Mouse (Mus musculus) adrenal gland, postnatal 10 days (tissue): ENCODE results near the gene Msh5. TPM values are rescaled to one million over a fixed set of nuclear protein-coding genes. Genes with fewer than 3 reads are reported as not detected.
A peak's percentile ranks its signal among the peaks of the same experiment; 100 is the strongest.
"Not testable (repeated sequence)": the region's sequence is repeated elsewhere in the genome, so short reads cannot be mapped to it uniquely, and the experiment has no call there.

Source experiments
- DNase-seq: peaks from one replicate; pipeline ENCODE4 v3.0.0; 2021; ENCODE audit warnings: mixed read lengths
- total RNA-seq, 2 experiments: library from RNA; stranded (reverse); gene quantifications; 2 replicates each; pipeline ENCODE4 v1.2.3; 2021

The Msh5 gene
- total RNA-seq, 2 experiments from 2014 or later: 2.3 to 5.0 TPM

DNA sequence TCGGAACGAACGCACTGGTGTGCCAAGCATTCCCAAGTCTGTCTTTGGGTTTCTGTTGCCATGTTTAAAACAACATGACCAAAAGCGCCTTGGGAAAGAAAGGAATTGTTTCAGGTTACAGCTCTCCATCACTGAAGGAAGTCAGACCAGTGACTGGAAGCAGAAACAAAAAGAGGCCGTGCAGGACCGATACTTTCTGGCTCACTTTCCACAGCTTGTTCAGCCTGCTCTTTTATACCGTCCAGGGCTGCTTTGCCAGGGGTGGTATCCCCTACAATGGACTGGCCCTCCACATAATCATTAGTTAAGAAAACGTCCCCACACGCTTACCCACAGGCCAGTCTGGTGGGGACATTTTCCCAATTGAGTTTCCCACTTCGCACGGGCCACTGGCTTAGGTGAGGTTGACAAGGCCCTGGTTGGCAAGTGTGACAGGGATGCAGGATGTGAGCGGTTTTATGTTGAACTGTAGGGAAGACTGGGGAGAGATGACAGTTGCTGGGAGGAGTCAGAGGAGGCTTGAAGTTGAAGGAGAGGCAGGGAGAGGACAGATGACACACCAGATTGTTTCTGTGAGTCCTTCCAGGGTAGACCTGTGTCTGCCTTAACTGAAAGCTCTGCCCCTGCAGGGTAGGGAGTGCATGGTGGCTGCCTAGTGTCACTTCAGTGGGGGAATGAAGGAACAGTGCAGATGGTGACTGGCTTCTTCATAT is 44.2 kb downstream of the Msh5 start:
- DNase-seq: no peak

DNA sequence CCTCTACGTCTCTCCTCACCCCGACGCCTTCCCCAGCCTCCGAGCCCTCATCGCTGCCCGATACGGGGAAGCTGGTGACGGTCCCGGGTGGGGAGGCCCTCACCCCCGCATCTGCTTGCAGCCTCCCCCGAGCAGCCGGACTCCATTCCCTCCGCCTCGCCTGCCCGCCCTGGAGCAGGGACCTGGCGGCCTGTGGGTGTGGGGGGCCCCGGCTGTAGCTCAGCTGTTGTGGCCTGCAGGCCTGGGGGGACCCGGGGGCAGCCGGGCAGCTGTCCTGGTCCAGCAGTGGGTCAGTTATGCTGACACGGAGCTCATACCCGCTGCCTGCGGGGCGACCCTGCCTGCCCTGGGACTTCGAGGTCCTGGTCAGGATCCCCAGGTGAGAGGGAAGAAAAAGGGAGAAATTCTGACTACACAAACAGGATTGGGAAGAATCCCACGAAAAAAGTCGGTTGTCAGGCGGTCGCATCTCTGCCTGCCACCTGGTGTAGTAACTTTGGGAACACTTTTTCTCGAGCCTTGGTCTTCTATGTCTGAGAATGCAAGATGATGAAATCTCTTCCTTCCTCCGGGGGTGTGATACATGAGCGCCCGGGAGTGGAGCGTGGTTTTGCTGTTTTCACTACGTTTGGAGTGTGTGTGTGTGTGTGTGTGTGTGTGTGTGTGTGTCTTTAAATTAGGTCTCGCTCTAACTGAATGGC is 44.9 kb downstream of the Msh5 start:
- no peak for DNase-seq

DNA sequence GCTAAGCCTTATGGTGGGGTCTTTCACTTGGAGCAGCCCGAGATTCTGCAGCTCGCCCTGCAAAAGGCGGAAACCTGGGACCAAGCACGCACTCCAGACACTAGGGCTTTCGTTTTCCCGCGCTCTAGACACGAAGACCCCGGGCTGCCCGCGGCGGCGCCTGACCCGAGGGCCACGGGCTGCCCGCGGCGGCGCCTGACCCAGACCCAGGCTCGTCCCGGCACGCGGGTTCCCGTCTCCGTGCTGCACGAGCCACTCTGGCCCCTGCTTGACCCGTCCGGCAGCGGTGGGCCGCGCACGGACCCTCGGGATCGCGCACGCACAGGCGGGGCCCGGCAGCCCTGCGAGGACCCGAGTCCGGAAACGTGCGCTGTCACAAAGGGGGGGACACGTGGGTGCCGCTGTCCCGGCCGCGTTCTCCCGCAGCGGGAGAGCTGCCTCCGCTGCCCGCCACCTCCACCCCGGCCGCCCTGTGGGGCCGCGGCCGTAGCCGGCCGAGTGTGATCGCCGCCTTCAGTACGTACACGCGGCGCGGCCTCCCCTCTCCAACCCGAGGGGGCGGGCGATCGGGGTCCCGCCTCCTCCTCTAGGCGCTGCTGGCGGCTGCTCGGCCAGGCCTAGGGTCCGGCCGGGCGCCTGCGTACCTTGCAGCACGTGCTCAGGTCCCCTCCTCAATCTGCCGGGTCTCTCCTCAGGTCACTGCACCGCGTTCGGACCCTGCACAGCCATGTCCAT is 45.7 kb downstream of the Msh5 start, which contains the start of gene Vars:
Gene Vars (plus strand): TSS at position 271 of the 735 bp plus-strand sequence.
- DNase-seq: peak; percentile 94

DNA sequence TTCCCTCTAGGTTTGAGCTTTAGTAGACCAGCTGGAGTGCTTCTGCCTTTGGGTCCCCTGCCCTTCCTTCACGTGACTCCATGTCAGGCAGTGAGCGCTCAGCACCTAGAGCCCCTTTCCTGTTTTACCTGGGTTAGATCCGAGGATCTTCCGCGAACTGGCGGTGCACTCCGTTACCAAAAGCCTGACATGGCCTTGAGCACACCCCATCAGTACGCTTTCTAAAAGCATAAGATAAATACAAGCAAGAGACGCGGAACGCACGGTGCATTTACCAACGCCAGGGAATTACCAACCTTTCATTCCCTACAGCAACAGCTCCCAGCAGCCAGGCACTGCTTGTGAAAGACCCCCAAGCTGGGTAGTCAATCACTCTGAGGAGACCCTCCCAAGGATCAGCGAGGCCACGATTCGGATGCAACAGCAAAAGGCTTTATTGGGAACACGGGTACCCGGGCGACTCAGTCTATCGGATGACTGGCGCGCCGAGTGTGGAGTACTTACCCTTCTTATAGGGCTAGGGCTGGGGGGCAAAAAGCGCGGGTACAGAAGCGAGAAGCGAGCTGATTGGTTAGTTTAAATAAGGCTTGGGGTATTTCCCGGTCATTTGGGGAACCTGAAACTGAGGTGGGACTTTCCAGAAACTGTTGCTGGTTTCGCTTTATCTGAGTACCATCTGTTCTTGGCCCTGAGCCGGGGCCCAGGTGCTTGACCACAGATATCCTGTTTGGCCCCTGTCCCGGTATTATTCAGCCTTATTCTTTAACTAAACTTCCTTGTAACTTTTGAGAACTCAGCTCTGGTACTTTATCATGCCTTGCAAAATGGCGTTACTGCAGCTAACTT is 46.5 kb downstream of the Msh5 start:
- not testable (repeated sequence) for DNase-seq

DNA sequence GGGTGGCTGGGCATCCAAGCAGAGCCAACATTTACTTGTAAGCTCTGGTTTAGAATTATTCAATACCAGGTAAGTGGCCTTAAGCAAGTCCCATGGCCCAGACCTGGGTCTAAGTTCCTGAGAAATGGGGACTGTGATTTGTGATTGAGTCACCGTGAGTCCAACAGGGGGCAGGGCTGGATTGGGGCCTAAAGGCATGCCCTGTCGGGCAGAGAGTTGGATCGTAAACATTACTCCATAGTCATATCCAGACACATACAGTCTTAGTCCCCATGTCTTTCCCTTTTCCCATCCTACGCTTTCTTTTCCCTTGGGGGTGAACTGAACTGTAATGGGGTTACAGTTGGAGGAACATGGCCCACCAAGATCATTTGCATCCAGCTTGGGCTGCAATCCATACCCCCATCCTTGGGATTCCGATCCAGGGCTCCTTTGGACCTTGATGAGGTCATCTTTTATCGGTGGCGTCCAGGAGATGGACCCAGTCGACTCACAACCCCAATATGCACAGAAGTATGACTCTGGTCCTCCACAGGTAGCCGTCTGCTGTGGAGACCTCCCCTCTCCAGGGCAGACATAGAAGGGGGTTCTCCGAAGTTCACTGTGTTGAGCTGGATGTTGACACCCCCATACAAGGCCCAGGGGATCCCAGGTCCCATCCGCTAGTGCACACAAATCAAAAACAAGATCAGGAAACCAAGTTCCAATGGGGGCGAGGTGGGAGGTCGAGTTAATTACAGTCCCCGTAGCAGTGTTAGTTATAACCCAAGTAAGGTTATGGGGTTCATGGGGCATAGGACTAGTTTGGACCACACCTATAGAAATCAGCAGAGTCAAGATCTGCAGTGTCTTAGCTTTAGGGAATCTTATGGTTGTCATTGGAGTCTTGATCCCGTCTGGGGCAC is 47.8 kb downstream of the Msh5 start:
- DNase-seq: no peak

DNA sequence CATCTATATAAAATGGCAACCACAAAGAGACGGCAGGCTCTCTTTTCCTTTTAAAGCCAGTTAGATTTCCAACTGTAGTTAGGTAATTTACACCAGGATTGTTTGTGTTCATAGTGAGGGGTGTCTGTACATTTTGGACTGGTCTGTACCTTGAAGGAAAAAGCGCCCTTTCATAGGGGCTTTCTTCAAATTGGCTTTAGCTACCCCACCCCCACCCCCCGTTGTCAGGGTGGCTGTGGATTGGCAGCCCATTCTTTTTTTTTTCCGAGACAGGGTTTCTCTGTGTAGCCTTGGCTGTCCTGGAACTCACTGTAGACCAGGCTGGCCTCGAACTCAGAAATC is 49.4 kb downstream of the Msh5 start:
- no peak for DNase-seq

DNA sequence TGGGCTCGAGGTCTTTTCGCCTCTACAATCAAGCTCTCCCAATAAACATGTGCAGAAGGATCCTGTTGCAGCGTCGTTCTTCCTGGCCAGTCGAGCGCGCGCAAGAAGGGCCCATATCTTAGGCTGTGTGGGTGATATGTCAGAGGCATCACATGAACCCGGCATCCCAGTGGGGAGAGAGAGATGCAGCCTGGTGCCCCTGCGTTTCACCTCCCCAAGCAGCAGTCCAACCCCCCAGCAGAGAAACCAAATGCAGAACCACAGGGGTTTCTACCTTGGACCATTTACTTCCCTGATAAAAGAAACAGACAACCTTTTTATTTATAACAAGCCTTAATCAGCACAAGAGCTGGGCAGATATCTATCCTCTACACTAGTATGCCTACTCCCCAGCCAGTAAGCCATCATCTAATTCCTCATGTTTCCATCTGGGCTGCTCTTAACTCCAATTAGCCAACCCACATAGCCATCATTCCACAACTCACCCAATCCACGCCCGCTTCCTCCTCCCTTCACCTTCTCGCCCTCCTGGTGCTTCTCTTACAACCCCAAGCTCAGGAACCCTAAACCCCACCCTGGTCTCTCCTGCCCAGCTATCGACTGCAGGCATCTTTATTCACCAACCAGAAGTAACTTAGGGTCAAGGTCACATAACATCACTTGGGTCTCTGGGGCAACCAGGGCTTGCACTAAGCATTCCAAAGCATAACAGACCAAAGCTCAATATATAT is 50.0 kb downstream of the Msh5 start:
- DNase-seq: no peak

DNA sequence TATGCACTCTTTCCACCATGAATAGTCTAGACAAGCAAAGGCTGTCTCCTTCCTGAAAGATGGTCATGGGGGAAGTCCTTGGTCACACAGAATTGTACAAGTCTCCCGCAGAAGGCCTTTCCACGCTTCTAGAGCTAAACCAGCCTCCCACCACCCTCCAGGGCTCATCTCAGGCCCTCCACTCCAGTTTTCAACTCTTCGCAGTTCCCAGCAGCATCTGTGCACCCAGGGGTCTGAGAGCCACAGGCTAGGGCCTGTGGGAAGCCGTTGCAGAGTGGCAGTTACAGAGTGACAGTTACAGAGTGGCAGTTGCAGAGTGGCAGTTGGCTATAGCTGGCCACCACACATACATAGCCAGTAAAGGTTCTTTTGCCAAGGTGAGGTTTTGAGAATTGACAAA is 50.6 kb downstream of the Msh5 start:
- DNase-seq: not testable (repeated sequence)

DNA sequence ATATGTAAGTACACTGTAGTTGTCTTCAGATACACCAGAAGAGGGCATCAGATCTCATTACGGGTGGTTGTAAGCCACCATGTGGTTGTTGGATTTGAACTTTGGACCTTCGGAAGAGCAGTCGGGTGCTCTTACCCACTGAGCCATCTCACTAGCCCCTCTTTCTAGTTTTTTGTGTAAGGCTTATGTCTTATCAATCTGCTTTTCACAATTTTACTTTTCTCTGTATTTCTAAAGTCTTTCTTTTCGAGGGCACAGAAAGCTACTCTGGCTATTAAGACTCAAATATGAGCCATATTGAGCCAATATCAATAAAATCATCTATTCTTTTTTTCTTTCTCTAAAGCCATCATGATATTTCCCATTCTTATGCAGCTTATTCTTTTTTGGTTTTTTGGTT is 51.4 kb downstream of the Msh5 start:
- not testable (repeated sequence) for DNase-seq

DNA sequence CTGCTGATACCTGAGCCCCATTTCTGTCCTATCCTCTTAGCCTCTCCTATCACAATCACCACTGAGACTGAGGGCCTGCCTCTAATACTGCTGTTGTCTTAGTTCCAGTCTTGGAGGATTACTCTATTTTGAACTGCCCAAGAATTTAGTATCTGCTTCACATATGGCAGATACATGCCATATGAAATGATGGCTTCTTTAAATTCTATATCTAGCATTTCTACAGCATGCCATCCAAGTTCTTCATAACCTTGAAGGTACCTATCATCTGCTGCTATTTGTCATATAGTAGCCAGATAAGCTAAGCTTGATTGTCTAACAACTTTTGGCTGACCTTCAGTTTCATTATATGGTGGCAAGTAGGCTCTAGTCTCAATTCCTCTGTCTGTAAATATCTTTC is 51.8 kb downstream of the Msh5 start:
- no peak for DNase-seq

DNA sequence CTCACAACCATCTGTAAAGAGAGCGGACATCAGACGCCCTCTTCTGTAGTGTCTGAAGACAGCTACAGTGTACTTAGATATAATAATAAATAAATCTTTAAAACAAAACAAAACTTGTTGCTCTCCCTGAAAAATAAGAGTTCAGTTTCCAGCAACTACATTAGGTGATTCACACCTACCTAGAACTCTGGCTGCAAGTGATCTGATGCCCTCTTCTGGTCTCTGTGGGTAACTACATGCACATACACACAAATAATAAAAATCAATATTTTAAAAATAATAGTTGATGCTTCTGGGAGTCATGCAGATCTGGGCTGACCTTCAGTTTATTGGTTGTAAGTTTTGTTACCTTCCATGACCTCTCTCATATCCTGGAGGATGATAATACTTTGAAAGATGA is 62.3 kb downstream of the Msh5 start:
- no peak for DNase-seq

DNA sequence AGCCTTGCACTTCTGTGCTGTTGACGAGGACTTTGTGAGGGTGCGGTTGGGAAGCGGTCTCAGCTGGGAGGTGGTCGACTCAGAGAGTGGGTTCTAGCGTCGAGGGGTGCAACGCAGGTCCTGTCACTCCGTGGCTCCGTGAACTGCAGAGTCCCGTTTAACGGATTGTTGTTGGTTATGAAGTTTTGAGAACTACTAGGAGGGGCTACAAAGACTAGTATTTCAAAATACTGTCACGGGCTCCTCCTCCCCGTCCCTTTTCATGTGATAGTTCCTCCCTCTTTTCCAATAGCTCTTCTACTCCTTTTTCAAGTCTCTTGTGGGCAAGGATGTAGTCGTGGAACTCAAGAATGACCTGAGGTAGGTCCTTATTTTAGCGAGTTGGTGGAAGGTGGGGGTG is 64.2 kb downstream of the Msh5 start:
- no peak for DNase-seq

DNA sequence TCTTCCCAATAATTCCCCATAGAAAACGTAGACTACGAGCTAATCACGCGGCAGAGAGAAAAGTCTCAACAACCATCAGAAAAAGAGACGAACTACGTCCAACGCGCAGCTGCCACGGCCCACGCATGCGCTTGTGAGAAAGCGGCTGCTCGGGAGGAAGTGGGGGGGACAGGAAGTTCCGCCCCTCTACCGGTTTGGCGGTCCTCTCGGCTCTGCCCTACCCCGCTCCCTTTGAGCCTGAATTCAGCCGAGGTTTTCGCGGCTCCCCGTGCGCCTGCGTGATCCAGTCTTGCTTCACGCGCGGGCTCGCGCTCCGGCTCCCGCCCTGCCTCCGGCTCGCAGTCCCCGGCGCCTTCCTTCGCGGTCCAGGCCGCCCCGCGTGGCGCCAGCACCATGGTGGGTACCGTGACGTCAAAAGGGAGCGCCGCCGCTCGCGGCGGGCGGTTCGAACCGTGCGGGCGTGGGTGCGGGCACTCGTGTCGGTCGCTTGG is 64.8 kb downstream of the Msh5 start, which contains the start of gene Lsm2:
Gene Lsm2 (plus strand): TSS at position 173 of the 491 bp plus-strand sequence.
- peak; percentile 92 for DNase-seq

DNA sequence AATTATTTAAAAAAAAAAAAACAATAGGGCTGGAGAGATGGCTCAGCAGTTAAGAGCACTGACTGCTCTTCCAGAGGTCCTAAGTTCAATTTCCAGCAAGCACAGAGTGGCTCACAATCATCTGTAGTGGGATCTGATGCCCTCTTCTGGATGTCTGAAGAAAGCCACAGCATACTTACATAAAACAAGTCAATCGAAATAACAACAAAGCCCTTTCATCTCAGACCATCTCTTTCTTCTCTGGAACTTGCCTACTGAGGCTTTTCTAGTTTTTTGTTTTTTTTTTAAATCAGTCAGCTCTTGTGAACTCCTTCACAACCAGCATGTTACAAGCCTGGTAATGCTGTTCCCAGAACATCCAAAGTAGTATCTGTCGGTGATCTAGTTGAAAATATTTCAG is 65.9 kb downstream of the Msh5 start:
- no peak for DNase-seq

DNA sequence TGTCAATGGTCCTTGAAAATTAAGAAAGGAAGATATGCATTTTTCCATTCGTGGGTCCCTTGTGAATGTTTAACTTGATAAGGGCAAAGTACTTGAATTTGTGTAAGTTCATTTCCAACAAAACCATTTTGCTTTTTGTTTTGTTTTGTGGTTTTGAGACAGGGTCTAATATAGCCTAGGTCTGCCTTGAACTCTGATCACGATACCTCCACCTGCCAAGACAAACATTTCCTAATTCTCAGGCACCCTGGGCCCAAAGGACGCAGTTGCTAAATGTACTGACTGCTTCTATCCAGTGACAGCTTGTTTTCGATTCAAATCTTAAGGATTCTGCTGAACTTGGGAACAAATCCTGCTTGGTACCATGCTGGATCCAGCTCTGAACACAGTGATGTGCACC is 66.9 kb downstream of the Msh5 start:
- DNase-seq: no peak

Other genes starting within 250 kb of the Msh5 start
- 1,000 to 10,000 TPM; 2,477 to 2,588 TPM for gene Cyp21a1, start 242.2 kb downstream of the Msh5 start, total RNA-seq
- 10 to 100 TPM; 31.8 to 33.0 TPM for gene Stk19, start 209.8 kb downstream of the Msh5 start, total RNA-seq
- gene Dxo, start 209.7 kb downstream of the Msh5 start, total RNA-seq: 10 to 100 TPM; 45.1 to 52.2 TPM
- gene Skiv2l, start 196.5 kb downstream of the Msh5 start, total RNA-seq: 10 to 100 TPM; 49.2 to 60.8 TPM
- 10 to 100 TPM; 44.2 to 48.4 TPM for gene Nelfe, start 196.4 kb downstream of the Msh5 start, total RNA-seq
- 100 to 1,000 TPM; 158 to 363 TPM for gene Cfb, start 184.2 kb downstream of the Msh5 start, total RNA-seq
- 10 to 100 TPM; 13.5 to 17.8 TPM for gene Zbtb12, start 167.3 kb downstream of the Msh5 start, total RNA-seq
- under 1 TPM in 1 of 2 experiments, not detected in 1; 0.21 TPM for gene Gm20547, start 164.7 kb downstream of the Msh5 start, total RNA-seq
- gene C2, start 148.5 kb downstream of the Msh5 start, total RNA-seq: 10 to 100 TPM; 41.1 TPM
- gene Ehmt2, start 148.3 kb downstream of the Msh5 start, total RNA-seq: 100 to 1,000 TPM; 113 to 137 TPM
- gene Slc44a4, start 132.3 kb downstream of the Msh5 start, total RNA-seq: 1 to 10 TPM in 1 of 2 experiments, under 1 TPM in 1; 1.00 to 1.2 TPM
- 10 to 100 TPM; 18.6 to 24.2 TPM for gene Neu1, start 115.5 kb downstream of the Msh5 start, total RNA-seq
- 10 to 100 TPM; 16.4 to 32.9 TPM for gene Hspa1b, start 87.5 kb downstream of the Msh5 start, total RNA-seq
- gene Gm20481, start 76.8 kb downstream of the Msh5 start, total RNA-seq: not detected
- gene Hspa1a, start 74.6 kb downstream of the Msh5 start, total RNA-seq: 10 to 100 TPM in 1 of 2 experiments, 1 to 10 TPM in 1; 7.3 to 13.6 TPM
- 1 to 10 TPM in 1 of 2 experiments, under 1 TPM in 1; 0.75 to 1.4 TPM for gene Hspa1l, start 74.0 kb downstream of the Msh5 start, total RNA-seq
- 10 to 100 TPM; 39.0 to 42.8 TPM for gene Lsm2, start 64.9 kb downstream of the Msh5 start, total RNA-seq
- gene Vars, start 45.8 kb downstream of the Msh5 start, total RNA-seq: 10 to 100 TPM; 56.5 to 63.0 TPM
- gene Vwa7, start 30.2 kb downstream of the Msh5 start, total RNA-seq: 1 to 10 TPM in 1 of 2 experiments, under 1 TPM in 1; 0.72 to 1.5 TPM
- 1 to 10 TPM; 1.1 to 1.6 TPM for gene Sapcd1, start 18.7 kb downstream of the Msh5 start, total RNA-seq
- 100 to 1,000 TPM in 1 of 2 experiments, 10 to 100 TPM in 1; 95.6 to 105 TPM for gene Clic1, start 3.2 kb upstream of the Msh5 start, total RNA-seq
- 10 to 100 TPM; 35.2 to 51.7 TPM for gene Ddah2, start 12.3 kb upstream of the Msh5 start, total RNA-seq
- not detected for gene Ly6g6c, start 18.6 kb upstream of the Msh5 start, total RNA-seq
- gene Mpig6b, start 19.4 kb upstream of the Msh5 start, total RNA-seq: under 1 TPM; 0.24 to 0.30 TPM
- under 1 TPM in 1 of 2 experiments, not detected in 1; 0.27 TPM for gene Ly6g6e, start 30.2 kb upstream of the Msh5 start, total RNA-seq
- 1 to 10 TPM; 1.1 to 2.2 TPM for gene Ly6g6d, start 31.3 kb upstream of the Msh5 start, total RNA-seq
- under 1 TPM in 1 of 2 experiments, not detected in 1; 0.48 TPM for gene Ly6g6f, start 38.9 kb upstream of the Msh5 start, total RNA-seq
- gene Abhd16a, start 42.5 kb upstream of the Msh5 start, total RNA-seq: 10 to 100 TPM; 77.2 to 91.4 TPM
- gene Ly6g5c, start 61.5 kb upstream of the Msh5 start, total RNA-seq: not detected
- under 1 TPM; 0.30 to 0.91 TPM for gene Ly6g5b, start 68.7 kb upstream of the Msh5 start, total RNA-seq
- gene Gpank1, start 74.7 kb upstream of the Msh5 start, total RNA-seq: 10 to 100 TPM; 10.8 to 11.4 TPM
- gene Csnk2b, start 75.3 kb upstream of the Msh5 start, total RNA-seq: 100 to 1,000 TPM; 198 to 200 TPM
- 10 to 100 TPM; 26.0 to 28.5 TPM for gene D17H6S53E, start 79.6 kb upstream of the Msh5 start, total RNA-seq
- gene Apom, start 85.3 kb upstream of the Msh5 start, total RNA-seq: 100 to 1,000 TPM in 1 of 2 experiments, 10 to 100 TPM in 1; 44.8 to 115 TPM
- 100 to 1,000 TPM; 300 to 349 TPM for gene Bag6, start 88.4 kb upstream of the Msh5 start, total RNA-seq
- 100 to 1,000 TPM; 182 to 212 TPM for gene Prrc2a, start 118.2 kb upstream of the Msh5 start, total RNA-seq
- gene Aif1, start 129.3 kb upstream of the Msh5 start, total RNA-seq: 1 to 10 TPM; 6.6 to 6.8 TPM
- 10 to 100 TPM in 1 of 2 experiments, 1 to 10 TPM in 1; 10.0 to 10.5 TPM for gene Lst1, start 141.7 kb upstream of the Msh5 start, total RNA-seq
- gene Ltb, start 147.7 kb upstream of the Msh5 start, total RNA-seq: 10 to 100 TPM; 11.5 to 12.6 TPM
- gene Tnf, start 155.3 kb upstream of the Msh5 start, total RNA-seq: 1 to 10 TPM; 1.3 to 1.4 TPM
- under 1 TPM; 0.81 to 0.97 TPM for gene Lta, start 158.6 kb upstream of the Msh5 start, total RNA-seq
- gene Gm16181, start 174.1 kb upstream of the Msh5 start, total RNA-seq: 1 to 10 TPM in 1 of 2 experiments, not detected in 1; 1.3 TPM
- 1 to 10 TPM; 5.6 to 9.4 TPM for gene Atp6v1g2, start 186.9 kb upstream of the Msh5 start, total RNA-seq
- 10 to 100 TPM; 17.3 to 17.5 TPM for gene Nfkbil1, start 189.0 kb upstream of the Msh5 start, total RNA-seq
- gene Ddx39b, start 195.0 kb upstream of the Msh5 start, total RNA-seq: 100 to 1,000 TPM; 189 to 235 TPM
- gene H2-D1, start 216.0 kb upstream of the Msh5 start, total RNA-seq: 100 to 1,000 TPM; 105 to 116 TPM